Mouse (Mus musculus) kidney, postnatal 4 days (tissue): ENCODE results near the gene Togaram2.
A peak's percentile ranks its signal among the peaks of the same experiment; 100 is the strongest.

Experiments used
- DNase-seq, 2 experiments: peaks; one replicate each; pipeline ENCODE4 v3.0.0; 2021; ENCODE audit warnings: mixed read lengths in 2 of 2

The Togaram2 gene

GRCm38 (mm10) chr17:71683281-71683680, 10.2 kb downstream of the Togaram2 start:
- no peak for DNase-seq

GRCm38 (mm10) chr17:71684103-71684608, 11.1 kb downstream of the Togaram2 start:
- DNase-seq: peak in 1 of 2 experiments; percentile 25

GRCm38 (mm10) chr17:71687436-71687835, 14.4 kb downstream of the Togaram2 start:
- DNase-seq: no peak

GRCm38 (mm10) chr17:71689903-71690302, 16.8 kb downstream of the Togaram2 start:
- DNase-seq: peak; percentile 70 to 76

- DNase-seq: peak; percentile 57 to 58
Measured at GRCm38 (mm10) chr17:71691361-71691875, 18.4 kb downstream of the Togaram2 start.

GRCm38 (mm10) chr17:71693313-71693712, 20.3 kb downstream of the Togaram2 start:
- peak; percentile 76 to 81 for DNase-seq

- DNase-seq: peak; percentile 48 to 53
Measured at GRCm38 (mm10) chr17:71693780-71694179, 20.7 kb downstream of the Togaram2 start.

GRCm38 (mm10) chr17:71695151-71695550, 22.1 kb downstream of the Togaram2 start:
- no peak for DNase-seq

- no peak for DNase-seq
Measured at GRCm38 (mm10) chr17:71695716-71696315, 22.8 kb downstream of the Togaram2 start.

- no peak for DNase-seq
Measured at GRCm38 (mm10) chr17:71696396-71696795, 23.3 kb downstream of the Togaram2 start.

- DNase-seq: peak; percentile 37 to 40
Measured at GRCm38 (mm10) chr17:71697896-71698618, 25.0 kb downstream of the Togaram2 start.

- DNase-seq: no peak
Measured at GRCm38 (mm10) chr17:71698619-71698956, 25.5 kb downstream of the Togaram2 start.

GRCm38 (mm10) chr17:71705113-71705512, 32.1 kb downstream of the Togaram2 start:
- DNase-seq: no peak

- peak in 1 of 2 experiments; percentile 17 for DNase-seq
Measured at GRCm38 (mm10) chr17:71705550-71706480, 32.8 kb downstream of the Togaram2 start.

GRCm38 (mm10) chr17:71707715-71708114, 34.7 kb downstream of the Togaram2 start:
- DNase-seq: no peak

GRCm38 (mm10) chr17:71712279-71712678, 39.2 kb downstream of the Togaram2 start:
- DNase-seq: peak; percentile 58 to 69

GRCm38 (mm10) chr17:71715034-71715433, 42.0 kb downstream of the Togaram2 start:
- no peak for DNase-seq

- no peak for DNase-seq
Measured at GRCm38 (mm10) chr17:71717881-71718625, 45.0 kb downstream of the Togaram2 start.

GRCm38 (mm10) chr17:71720434-71720833, 47.4 kb downstream of the Togaram2 start:
- no peak for DNase-seq

GRCm38 (mm10) chr17:71721019-71721418, 48.0 kb downstream of the Togaram2 start:
- no peak for DNase-seq

- DNase-seq: peak; percentile 20 to 39
Measured at GRCm38 (mm10) chr17:71730655-71731054, 57.6 kb downstream of the Togaram2 start.

- no peak for DNase-seq
Measured at GRCm38 (mm10) chr17:71736442-71736841, 63.4 kb downstream of the Togaram2 start.
